Mouse (Mus musculus) kidney, adult 2 months (tissue): ENCODE data around the gene Eno4.
"Not testable (repeated sequence)": the region's sequence is repeated elsewhere in the genome, so short reads cannot be mapped to it uniquely, and the experiment has no call there.

ENCODE experiments used
- CTCF ChIP-seq: fragments of 200-500 bp; conservative IDR thresholded peaks from 2 replicates; pipeline ENCODE4 v1.5.1; 2011; ENCODE audit warnings: low read depth, mild to moderate bottlenecking, control low read depth, low read length, moderate library complexity, mixed read lengths; ENCODE audit not compliant: insufficient read depth, insufficient read length
- POLR2A ChIP-seq: fragments of 200-500 bp; IDR thresholded peaks from one replicate; pipeline ENCODE4 v1.6.1; 2011; ENCODE audit warnings: low read depth, low read length, control low read depth

- TF ChIP-seq CTCF, POLR2A: not testable (repeated sequence)
Measured at GRCm38 (mm10) chr19:58900471-58900870, 42.8 kb upstream of the Eno4 start.
